In the genomic region with DNA sequence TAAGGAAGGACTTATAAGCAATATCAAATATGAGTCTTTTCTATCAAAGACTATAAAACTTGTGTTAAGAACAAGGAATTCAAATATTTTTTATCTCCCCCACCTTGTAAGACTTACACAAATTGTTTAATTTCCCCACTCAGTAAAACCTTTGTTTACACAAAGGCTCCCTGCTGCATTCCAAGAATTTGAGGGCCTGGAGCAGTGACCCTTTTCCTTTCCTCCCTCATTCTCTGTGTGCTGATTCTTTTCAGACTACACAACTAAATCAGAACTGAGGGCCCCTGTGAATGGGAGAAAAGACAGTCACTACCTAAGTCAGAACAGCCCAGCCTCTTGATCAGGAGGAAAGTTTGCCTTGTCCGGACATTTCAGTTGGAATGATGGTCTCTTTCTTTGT, we compare ENCODE assay signal across 14 mouse cellular contexts. TPM values are rescaled to one million over a fixed set of nuclear protein-coding genes. Genes with fewer than 3 reads are reported as not detected.
DNase-seq lines count a peak whose midpoint lies in the region; ATAC-seq and TF ChIP-seq lines count a peak whose summit lies in the region.
"Had no signal": no experiment of that assay in that cellular context is flagged by ENCODE, and none has a peak within 500 bp of the region (broad histone marks: within the 10 kb centered on the region; RNA-seq: fewer than 3 reads in every experiment).

No protein-coding gene starts in this region.

- DNase-seq in heart, postnatal 10 days, result no peak
- DNase-seq in lung, adult 2 months, result no peak
- DNase-seq in hindbrain, postnatal 0 days (ENCODE audit: low spot score), result no peak
- DNase-seq in left cerebral cortex, postnatal 36 days (ENCODE audit: low spot score in 2 of 2), result no peak
- DNase-seq: cerebellum, adult 9-10 months; gastrocnemius, postnatal 36 days; right cerebral cortex, postnatal 14 days had no signal

- H3K27ac ChIP-seq in heart, embryonic 15.5 days, result peak overlapping the region; percentile 97
- H3K27ac ChIP-seq in lung, embryonic 15.5 days, result peak overlapping the region; percentile 78
- H3K27ac ChIP-seq in hindbrain, postnatal 0 days, result peak overlapping the region; percentile 48; the same call in 1 of the 2 replicates
- 0 out of 2 replicates have a peak overlapping the region, but pooled peaks have one; percentile 15 for H3K27ac ChIP-seq in neural tube, embryonic 15.5 days (replicated peaks)
- H3K27ac ChIP-seq: neural tube, embryonic 12.5 days had no signal

- H3K9me3 ChIP-seq in heart, embryonic 15.5 days (replicated peaks), result no peaks in the 10 kb centered on the region
- H3K9me3 ChIP-seq in lung, embryonic 15.5 days, result no peaks in the 10 kb centered on the region
- no peaks in the 10 kb centered on the region for H3K9me3 ChIP-seq in hindbrain, postnatal 0 days (ENCODE audit: low read length)
- no peaks in the 10 kb centered on the region for H3K9me3 ChIP-seq in neural tube, embryonic 15.5 days (replicated peaks)
- H3K9me3 ChIP-seq: neural tube, embryonic 12.5 days had no signal

- WGBS in heart, embryonic 15.5 days, result 47% methylated on average over 1 of the region's 1 CpGs
- 29% methylated on average over 1 of the region's 1 CpGs for WGBS in lung, embryonic 15.5 days
- 72% methylated on average over 1 of the region's 1 CpGs for WGBS in lung, adult 2 months
- WGBS in hindbrain, postnatal 0 days, result 48% methylated on average over 1 of the region's 1 CpGs
- WGBS in neural tube, embryonic 15.5 days, result 27% methylated on average over 1 of the region's 1 CpGs

- no peak for ATAC-seq in heart, embryonic 15.5 days (replicated peaks; ENCODE audit: insufficient number of reproducible peaks, insufficient read depth, low FRiP score, low read depth)
- ATAC-seq in lung, embryonic 15.5 days (ENCODE audit: borderline replicate concordance, extremely low read depth, low FRiP score, low TSS enrichment), result no peak
- ATAC-seq in hindbrain, postnatal 0 days, result no peak
- no peak for ATAC-seq in neural tube, embryonic 15.5 days (ENCODE audit: low FRiP score)

- H3K4me3 ChIP-seq in heart, embryonic 15.5 days, result no peak overlapping the region
- H3K4me3 ChIP-seq in lung, embryonic 15.5 days, result no peak overlapping the region
- no peak overlapping the region for H3K4me3 ChIP-seq in lung, adult 2 months (replicated peaks; ENCODE audit: extremely low read depth, low read depth, low read length)
- H3K4me3 ChIP-seq in hindbrain, postnatal 0 days (ENCODE audit: low read length), result no peak overlapping the region
- H3K4me3 ChIP-seq in neural tube, embryonic 15.5 days (replicated peaks), result no peak overlapping the region
- H3K4me3 ChIP-seq: neural tube, embryonic 12.5 days had no signal

- intact Hi-C loops in heart, postnatal 10 days (cut with DNase I), result no loop called here
- intact Hi-C loops in left cerebral cortex, postnatal 36 days (cut with DNase I), result no loop called here

- no peaks in the 10 kb centered on the region for H3K27me3 ChIP-seq in heart, embryonic 15.5 days
- no peaks in the 10 kb centered on the region for H3K27me3 ChIP-seq in lung, embryonic 15.5 days
- no peaks in the 10 kb centered on the region for H3K27me3 ChIP-seq in hindbrain, postnatal 0 days (ENCODE audit: insufficient read depth, low read length)
- no peaks in the 10 kb centered on the region for H3K27me3 ChIP-seq in neural tube, embryonic 15.5 days (replicated peaks)
- H3K27me3 ChIP-seq: CH12.LX; neural tube, embryonic 12.5 days had no signal

- no peak overlapping the region for H3K4me2 ChIP-seq in heart, embryonic 15.5 days
- no peak overlapping the region for H3K4me2 ChIP-seq in lung, embryonic 15.5 days
- no peak overlapping the region for H3K4me2 ChIP-seq in hindbrain, postnatal 0 days (ENCODE audit: low read depth, low read length)
- no peak overlapping the region for H3K4me2 ChIP-seq in neural tube, embryonic 15.5 days
- H3K4me2 ChIP-seq: neural tube, embryonic 12.5 days had no signal

- H3K9ac ChIP-seq in heart, embryonic 15.5 days, result no peak overlapping the region
- H3K9ac ChIP-seq in lung, embryonic 15.5 days, result no peak overlapping the region
- no peak overlapping the region for H3K9ac ChIP-seq in hindbrain, postnatal 0 days (replicated peaks; ENCODE audit: low read length)
- no peak overlapping the region for H3K9ac ChIP-seq in neural tube, embryonic 15.5 days (replicated peaks)
- H3K9ac ChIP-seq: neural tube, embryonic 12.5 days had no signal

- no peaks in the 10 kb centered on the region for H3K36me3 ChIP-seq in heart, embryonic 15.5 days
- no peaks in the 10 kb centered on the region for H3K36me3 ChIP-seq in lung, embryonic 15.5 days
- H3K36me3 ChIP-seq in hindbrain, postnatal 0 days (ENCODE audit: insufficient read depth, low read length), result no peaks in the 10 kb centered on the region
- no peaks in the 10 kb centered on the region for H3K36me3 ChIP-seq in neural tube, embryonic 15.5 days
- H3K36me3 ChIP-seq: neural tube, embryonic 12.5 days had no signal

- no peak for TF ChIP-seq CTCF in lung, adult 2 months (IDR thresholded peaks at IDR 0.05; ENCODE audit: insufficient read depth, low read length)
- no peak for TF ChIP-seq CTCF in hindbrain, postnatal 0 days (IDR thresholded peaks at IDR 0.05; ENCODE audit: low read depth)

- TF ChIP-seq POLR2A in lung, adult 2 months (IDR thresholded peaks at IDR 0.05; ENCODE audit: borderline replicate concordance, extremely low read depth, low read depth, low read length), result no peak

- H3K4me1 ChIP-seq in heart, embryonic 15.5 days (replicated peaks), result peaks cover 53% of the 10 kb centered on the region
- peaks cover 55% of the 10 kb centered on the region for H3K4me1 ChIP-seq in lung, embryonic 15.5 days
- peaks cover 4% of the 10 kb centered on the region; the same call in 1 of the 2 replicates for H3K4me1 ChIP-seq in lung, adult 2 months (ENCODE audit: control insufficient read depth, insufficient read depth, low read length)
- H3K4me1 ChIP-seq in hindbrain, postnatal 0 days (ENCODE audit: insufficient read depth, low read length), result peaks cover 13% of the 10 kb centered on the region; the same call in 1 of the 2 replicates
- peaks cover 17% of the 10 kb centered on the region for H3K4me1 ChIP-seq in neural tube, embryonic 15.5 days

RNA-seq across cellular contexts. Expression of gene Lsp1, which starts 5.9 kb away (rescaled TPM):
- polyA plus RNA-seq in heart, embryonic 15.5 days (2015; fragmentation: Nextera tagmentation; extraction: Ambion mirVana), result 49.6 and 83.5 TPM in 2 replicates
- 100 to 1,000 TPM; 111 to 116 TPM for total RNA-seq in heart, postnatal 10 days (2021)
- polyA plus RNA-seq in lung, embryonic 15.5 days (2015; fragmentation: Nextera tagmentation; extraction: Ambion mirVana), result 125 and 130 TPM in 2 replicates
- polyA plus RNA-seq in lung, adult 2 months (2012; rRNA removed), result 131 and 188 TPM in 2 replicates
- 4.6 and 16.6 TPM in 2 replicates for total RNA-seq in hindbrain, postnatal 0 days (2014; rRNA removed)
- 6.6 and 7.2 TPM in 2 replicates for polyA plus RNA-seq in hindbrain, postnatal 0 days (2015; fragmentation: Nextera tagmentation; extraction: Ambion mirVana)
- polyA plus RNA-seq in neural tube, embryonic 15.5 days (2015; fragmentation: Nextera tagmentation; extraction: Ambion mirVana), result 6.9 and 58.6 TPM in 2 replicates
- total RNA-seq in left cerebral cortex, postnatal 36 days (2021), result 1 to 10 TPM; 8.1 to 8.7 TPM

RNA-seq across cellular contexts. Expression of gene Tnni2, which starts 13.1 kb away (rescaled TPM):
- 16.8 and 16.9 TPM in 2 replicates for polyA plus RNA-seq in heart, embryonic 15.5 days (2015; fragmentation: Nextera tagmentation; extraction: Ambion mirVana)
- total RNA-seq in heart, postnatal 10 days (2021), result 1 to 10 TPM; 1.9 to 4.3 TPM
- 2.4 and 7.4 TPM in 2 replicates for polyA plus RNA-seq in lung, embryonic 15.5 days (2015; fragmentation: Nextera tagmentation; extraction: Ambion mirVana)
- 3.1 and 223 TPM in 2 replicates for polyA plus RNA-seq in lung, adult 2 months (2012; rRNA removed)
- 1.3 and 8.5 TPM in 2 replicates for total RNA-seq in hindbrain, postnatal 0 days (2014; rRNA removed)
- polyA plus RNA-seq in hindbrain, postnatal 0 days (2015; fragmentation: Nextera tagmentation; extraction: Ambion mirVana), result 0.63 TPM in 2 replicates
- polyA plus RNA-seq in neural tube, embryonic 15.5 days (2015; fragmentation: Nextera tagmentation; extraction: Ambion mirVana), result 16.4 and 24.8 TPM in 2 replicates
- total RNA-seq in left cerebral cortex, postnatal 36 days (2021), result under 1 TPM in 1 of 2 experiments, not detected in 1; 0.69 TPM

RNA-seq across cellular contexts. Expression of gene Syt8, which starts 20.1 kb away (rescaled TPM):
- polyA plus RNA-seq in heart, embryonic 15.5 days (2015; fragmentation: Nextera tagmentation; extraction: Ambion mirVana), result 0.48 and 1.7 TPM in 2 replicates
- not detected for total RNA-seq in heart, postnatal 10 days (2021)
- polyA plus RNA-seq in lung, embryonic 15.5 days (2015; fragmentation: Nextera tagmentation; extraction: Ambion mirVana), result 0.34 and 0.87 TPM in 2 replicates
- 0.19 and 8.6 TPM in 2 replicates for polyA plus RNA-seq in lung, adult 2 months (2012; rRNA removed)
- total RNA-seq in hindbrain, postnatal 0 days (2014; rRNA removed), result not detected in 2 replicates
- polyA plus RNA-seq in hindbrain, postnatal 0 days (2015; fragmentation: Nextera tagmentation; extraction: Ambion mirVana), result 0.15 TPM in 1 of 2 replicates, not detected in the other
- 0.14 TPM in 1 of 2 replicates, not detected in the other for polyA plus RNA-seq in neural tube, embryonic 15.5 days (2015; fragmentation: Nextera tagmentation; extraction: Ambion mirVana)
- not detected for total RNA-seq in left cerebral cortex, postnatal 36 days (2021)
- total RNA-seq: CH12.LX; gastrocnemius, postnatal 36 days; megakaryocyte-erythroid progenitor cell, adult 5-6 weeks had no signal

RNA-seq across cellular contexts. Expression of gene Tnnt3, which starts 43.9 kb away (rescaled TPM):
- polyA plus RNA-seq in heart, embryonic 15.5 days (2015; fragmentation: Nextera tagmentation; extraction: Ambion mirVana), result 4.6 and 4.8 TPM in 2 replicates
- 1 to 10 TPM in 1 of 2 experiments, under 1 TPM in 1; 0.67 to 1.8 TPM for total RNA-seq in heart, postnatal 10 days (2021)
- polyA plus RNA-seq in lung, embryonic 15.5 days (2015; fragmentation: Nextera tagmentation; extraction: Ambion mirVana), result 2.5 and 5.1 TPM in 2 replicates
- polyA plus RNA-seq in lung, adult 2 months (2012; rRNA removed), result 4.1 and 64.7 TPM in 2 replicates
- total RNA-seq in hindbrain, postnatal 0 days (2014; rRNA removed), result 1.3 and 4.7 TPM in 2 replicates
- 3.1 and 3.9 TPM in 2 replicates for polyA plus RNA-seq in hindbrain, postnatal 0 days (2015; fragmentation: Nextera tagmentation; extraction: Ambion mirVana)
- polyA plus RNA-seq in neural tube, embryonic 15.5 days (2015; fragmentation: Nextera tagmentation; extraction: Ambion mirVana), result 14.9 and 26.9 TPM in 2 replicates
- not detected for total RNA-seq in left cerebral cortex, postnatal 36 days (2021)
- total RNA-seq: left cerebral cortex, postnatal 14 days; megakaryocyte-erythroid progenitor cell, adult 5-6 weeks had no signal

Comparison
In these comparisons a context has a peak if more than half of its experiments do, and no peak if none do; other contexts are left out.
1. H3K27ac ChIP-seq: peak in every context shown above with its lines; median percentile 97 in heart, embryonic 15.5 days; 78 in lung, embryonic 15.5 days; 48 in hindbrain, postnatal 0 days; 15 in neural tube, embryonic 15.5 days.